Mouse (Mus musculus) limb, embryonic 14.5 days (tissue): ENCODE results near the gene Lipm. TPM values are rescaled to one million over a fixed set of nuclear protein-coding genes. Genes with fewer than 3 reads are reported as not detected.

Experiments
- ATAC-seq: fragments of 200-750 bp; cut with Nextera tagmentation; 2 replicates; pipeline ENCODE4 v1.8.0; 2017; ENCODE audit warnings: low read depth, moderate number of reproducible peaks, moderate TSS enrichment; ENCODE audit not compliant: low FRiP score
- DNase-seq: peaks from one replicate; pipeline ENCODE4 v3.0.0-alpha.2; 2015; ENCODE audit warnings: low spot score
- H3K27ac ChIP-seq: fragments of 300-500 bp; sonication (generic); replicated peaks from 2 replicates; pipeline ENCODE4 v1.5.1; 2014; ENCODE audit warnings: low read depth, mild to moderate bottlenecking, low read length, moderate library complexity, mixed read lengths
- H3K27me3 ChIP-seq: fragments of 300-500 bp; sonication (generic); 2 replicates; pipeline ENCODE4 v1.6.1; 2014; ENCODE audit warnings: low read length, mixed read lengths; ENCODE audit not compliant: control insufficient read depth, insufficient read depth
- H3K36me3 ChIP-seq: fragments of 300-500 bp; sonication (generic); 2 replicates; pipeline ENCODE4 v1.6.1; 2014; ENCODE audit warnings: mild to moderate bottlenecking, low read length, moderate library complexity, mixed read lengths; ENCODE audit not compliant: control insufficient read depth, insufficient read depth
- H3K4me1 ChIP-seq: fragments of 300-500 bp; sonication (generic); 2 replicates; pipeline ENCODE4 v1.6.1; 2014; ENCODE audit warnings: antibody characterized with exemption, low read length, mixed read lengths; ENCODE audit not compliant: control insufficient read depth, insufficient read depth
- H3K4me2 ChIP-seq: fragments of 300-500 bp; sonication (generic); replicated peaks from 2 replicates; pipeline ENCODE4 v1.6.1; 2014; ENCODE audit warnings: low read depth, mild to moderate bottlenecking, low read length, moderate library complexity; ENCODE audit not compliant: severe bottlenecking
- H3K4me3 ChIP-seq: fragments of 300-500 bp; sonication (generic); replicated peaks from 2 replicates; pipeline ENCODE4 v1.5.1; 2014; ENCODE audit warnings: low read length
- H3K9ac ChIP-seq: fragments of 300-500 bp; sonication (generic); 2 replicates; pipeline ENCODE4 v1.6.1; 2014; ENCODE audit warnings: mild to moderate bottlenecking, low read depth, low read length, moderate library complexity; ENCODE audit not compliant: severe bottlenecking
- H3K9me3 ChIP-seq: fragments of 300-500 bp; sonication (generic); 2 replicates; pipeline ENCODE4 v1.6.1; 2016; ENCODE audit warnings: low read length; ENCODE audit not compliant: control insufficient read depth
- POLR2A ChIP-seq: fragments of 200-500 bp; IDR thresholded peaks from 2 replicates; pipeline ENCODE4 v1.8.0; 2012; ENCODE audit warnings: inconsistent platforms, mild to moderate bottlenecking, moderate library complexity, borderline replicate concordance; ENCODE audit not compliant: insufficient read depth, insufficient read length; ENCODE audit errors: extremely low read depth
- WGBS: fragments of 180-500 bp; shearing (Covaris S2); extraction: QIAGEN DNeasy Blood & Tissue Kit; methylation state at CpG from one replicate; pipeline ENCODE4 v1.1.7; 2014; 5-methylcytosine and 5-hydroxymethylcytosine counted together
- polyA plus RNA-seq, 2 experiments: library from polyadenylated mRNA; depleted of rRNA in 1 of 2; stranded (reverse) in 1 of 2; unstranded in 1 of 2; fragments of >200 nt; fragmentation: Nextera tagmentation in 1 of 2; extraction: Ambion mirVana in 1 of 2; gene quantifications; 2 replicates each; pipeline versions ENCODE4 v1.2.1 to v1.2.3; 2012 to 2014

Lipm gene
- polyA plus RNA-seq (2012; rRNA removed) = 4.4 and 6.7 TPM in 2 replicates
- 8.6 and 11.6 TPM in 2 replicates for polyA plus RNA-seq (2014; fragmentation: Nextera tagmentation; extraction: Ambion mirVana)

DNA sequence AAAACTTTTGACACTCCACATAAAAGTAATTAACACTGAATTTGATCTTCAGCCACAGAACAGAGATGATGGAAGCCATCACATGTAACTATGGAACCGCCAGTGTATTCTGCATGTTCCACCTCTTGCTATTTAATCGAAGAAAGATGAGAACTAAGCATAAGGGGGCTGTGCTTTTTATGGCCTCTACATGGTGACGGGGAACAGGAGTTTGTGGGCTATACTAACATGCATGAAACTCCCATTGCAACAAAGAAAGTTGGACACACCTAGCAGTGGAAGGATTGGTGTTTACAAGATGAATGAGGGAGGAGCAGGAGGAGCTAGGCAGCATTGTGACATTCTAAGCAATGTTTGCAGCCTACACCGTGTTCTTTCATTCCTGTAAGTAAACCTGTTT is at the start of gene Lipm:
TSS of gene Lipm (plus strand) at position 301 of the 400 bp plus-strand sequence.
- no peak for ATAC-seq
- Histone ChIP-seq H3K4me3 (no peak within 1 kb of the TSS), H3K4me1 (no peaks in the 10 kb centered on the region), H3K4me2 (no peak within 1 kb of the TSS), H3K9me3 (no peaks in the 10 kb centered on the region), H3K27me3 (no peaks in the 10 kb centered on the region), H3K36me3 (no peaks in the 10 kb centered on the region), H3K9ac (no peak within 1 kb of the TSS), H3K27ac (no peak within 1 kb of the TSS)
- WGBS = 65% methylated on average over 4 of the region's 4 CpGs
- TF ChIP-seq POLR2A = no peak
- no peak for DNase-seq

DNA sequence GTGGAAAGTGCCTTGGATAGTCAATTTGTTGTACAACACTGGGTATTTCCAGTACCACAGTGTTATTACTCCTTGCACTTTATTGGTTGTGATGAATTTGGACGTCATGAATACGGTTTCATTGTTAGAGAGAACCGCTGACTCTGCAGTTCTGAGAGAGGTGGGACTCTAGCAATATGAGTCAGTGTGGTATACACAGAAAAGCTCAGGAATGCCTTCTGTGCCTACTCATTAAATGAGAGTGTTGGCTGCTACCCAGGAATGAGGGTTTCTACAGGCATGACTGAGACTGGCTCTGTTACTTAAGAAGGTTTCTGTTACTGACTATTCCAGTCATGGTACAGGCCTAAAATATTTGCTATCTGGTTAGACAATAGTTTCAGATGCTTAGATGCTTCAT is 49.2 kb upstream of the Lipm start:
- Histone ChIP-seq H3K27me3 (no peaks in the 10 kb centered on the region), H3K4me2 (no peak overlapping the region), H3K36me3 (no peaks in the 10 kb centered on the region), H3K4me3 (no peak overlapping the region), H3K4me1 (no peaks in the 10 kb centered on the region), H3K27ac (no peak overlapping the region), H3K9me3 (no peaks in the 10 kb centered on the region), H3K9ac (no peak overlapping the region)
- no peak; the same call in 1 of the 2 replicates for ATAC-seq
- 49% methylated on average over 3 of the region's 3 CpGs for WGBS
- peak; percentile 56 for DNase-seq
- TF ChIP-seq POLR2A = no peak

DNA sequence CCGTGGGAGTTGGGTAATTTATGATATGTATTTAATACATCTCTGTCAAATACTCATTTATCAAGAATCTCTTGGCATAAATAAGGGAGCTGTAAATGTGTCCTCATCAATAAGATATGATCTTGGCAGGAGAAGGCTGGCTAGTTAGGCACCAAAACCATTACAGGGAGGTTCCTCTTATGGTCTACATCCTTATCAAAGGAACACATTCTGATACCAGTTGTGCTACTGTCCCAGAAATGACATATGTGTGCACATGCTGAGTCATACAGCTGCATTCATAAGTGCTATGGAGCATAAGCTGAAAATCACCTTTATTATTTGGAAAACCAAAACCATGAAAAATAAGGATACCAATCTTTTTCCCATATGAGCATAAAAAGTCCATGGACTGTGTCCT is 37.2 kb upstream of the Lipm start:
- no peaks in the 10 kb centered on the region for H3K9me3 ChIP-seq
- DNase-seq (no peak), ATAC-seq (no peak)
- no peaks in the 10 kb centered on the region for H3K36me3 ChIP-seq
- H3K9ac ChIP-seq = no peak overlapping the region
- H3K27ac ChIP-seq = no peak overlapping the region
- TF ChIP-seq POLR2A = no peak
- 51% methylated on average over 1 of the region's 1 CpGs for WGBS
- no peak overlapping the region for H3K4me3 ChIP-seq
- H3K27me3 ChIP-seq = no peaks in the 10 kb centered on the region
- no peaks in the 10 kb centered on the region for H3K4me1 ChIP-seq
- H3K4me2 ChIP-seq = no peak overlapping the region

DNA sequence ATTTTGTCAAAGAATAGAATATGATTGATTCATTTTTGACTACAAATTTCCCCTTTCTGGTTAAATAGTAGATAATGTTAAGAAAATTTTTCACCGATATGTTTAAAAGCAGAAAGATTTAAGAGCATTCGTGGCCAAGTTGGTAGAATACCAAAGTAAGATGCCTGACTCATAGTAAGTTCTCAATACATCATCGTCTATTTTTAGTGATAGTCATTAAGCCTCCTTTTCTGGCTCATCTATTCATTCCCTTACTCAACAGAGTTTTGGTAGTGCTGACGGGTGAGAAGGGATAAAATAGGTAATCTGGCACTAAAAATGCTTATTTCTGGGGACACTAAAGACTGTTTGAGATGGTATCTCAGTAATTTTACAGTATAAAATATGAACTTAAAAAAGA is 36.7 kb upstream of the Lipm start:
- Histone ChIP-seq H3K9ac (no peak overlapping the region), H3K27ac (no peak overlapping the region)
- no peak for TF ChIP-seq POLR2A

DNA sequence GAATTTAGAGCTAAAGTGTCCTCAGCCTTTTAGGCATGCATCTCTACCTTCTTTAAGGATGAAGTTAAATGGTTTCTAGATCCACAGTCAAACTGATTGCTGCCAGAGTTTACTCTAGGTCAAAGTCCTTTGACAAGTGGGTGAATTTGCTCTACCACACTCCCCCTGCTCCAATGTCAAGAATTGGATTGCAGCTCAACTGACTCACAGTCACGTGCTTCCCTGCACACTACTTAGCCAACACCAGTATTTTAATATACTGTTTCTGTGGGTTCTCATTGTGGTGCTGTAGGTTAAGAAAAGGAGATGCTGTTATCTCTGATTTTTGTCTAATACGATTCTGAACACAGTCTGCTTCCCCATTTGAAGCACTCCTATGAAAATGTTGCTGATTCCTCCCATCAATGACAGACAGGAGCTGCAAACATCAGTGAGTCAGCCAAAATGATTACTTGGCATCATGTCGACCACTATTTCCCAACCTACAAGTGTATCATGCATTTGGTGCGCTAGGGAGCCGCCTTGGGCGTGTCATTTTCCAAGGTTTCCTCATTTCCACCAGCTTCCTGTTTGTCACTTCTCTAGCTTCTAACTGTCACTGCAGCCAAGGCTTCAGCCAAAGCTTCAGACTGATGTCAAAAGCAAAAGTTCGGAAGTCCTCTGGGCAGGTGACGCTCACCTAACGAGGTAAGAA is 33.8 kb upstream of the Lipm start, which contains the start of gene Lipn:
TSS of gene Lipn (plus strand) at position 580 of the 694 bp plus-strand sequence.
- 84% methylated on average over 9 of the region's 9 CpGs for WGBS
- TF ChIP-seq POLR2A = no peak

More for the DNA sequence above, 36.7 kb upstream of the Lipm start:
- WGBS = 87% methylated on average over 4 of the region's 4 CpGs
- Histone ChIP-seq H3K4me3 (no peak overlapping the region), H3K9me3 (no peaks in the 10 kb centered on the region), H3K27me3 (no peaks in the 10 kb centered on the region), H3K4me2 (no peak overlapping the region), H3K4me1 (no peaks in the 10 kb centered on the region), H3K36me3 (no peaks in the 10 kb centered on the region)
- no peak for ATAC-seq
- DNase-seq = no peak

More for the DNA sequence above, 33.8 kb upstream of the Lipm start, which contains the start of gene Lipn:
- Histone ChIP-seq H3K36me3 (no peaks in the 10 kb centered on the region), H3K9me3 (no peaks in the 10 kb centered on the region), H3K4me2 (no peak within 1 kb of the TSS), H3K9ac (no peak within 1 kb of the TSS), H3K4me1 (no peaks in the 10 kb centered on the region), H3K27me3 (no peaks in the 10 kb centered on the region), H3K4me3 (no peak within 1 kb of the TSS), H3K27ac (no peak within 1 kb of the TSS)
- ATAC-seq (no peak), DNase-seq (no peak)
